Mouse (Mus musculus) T-helper 17 cell (primary cell): ENCODE results near the gene Slc29a2.

Experiments
- in situ Hi-C, 2 experiments: fragments of 300-600 bp; cut with MboI, MseI; formaldehyde crosslinking; loops; 1 replicate in 1 of 2; 2 replicates in 1 of 2; pipeline ENCODE4 v1.15.1; 2025; ENCODE audit warnings: high pct_unique_total_duplicates in 2 of 2

The Slc29a2 gene

GRCm38 (mm10) chr19:5026111-5026510 is 2.5 kb downstream of the Slc29a2 start:
- in situ Hi-C loops = loop anchor here in 1 of 2 experiments (10.0 kb wide), 1 partner anchor 1799 kb away; no protein-coding TSS in a partner anchor

GRCm38 (mm10) chr19:5032686-5033085 is 9.0 kb downstream of the Slc29a2 start:
- in situ Hi-C loops = no loop called here

GRCm38 (mm10) chr19:5036577-5036976 is 12.9 kb downstream of the Slc29a2 start:
- in situ Hi-C loops = no loop called here

- in situ Hi-C loops = no loop called here
Measured at GRCm38 (mm10) chr19:5037678-5038571, 14.3 kb downstream of the Slc29a2 start.

- in situ Hi-C loops = no loop called here
Measured at GRCm38 (mm10) chr19:5038709-5039156, 15.1 kb downstream of the Slc29a2 start, which contains the start of the genes B4gat1 and AC124502.3. Gene B4gat1 (plus strand): TSS chr19:5038826. Gene AC124502.3 (plus strand): TSS chr19:5038891.

GRCm38 (mm10) chr19:5039301-5040114 is 15.8 kb downstream of the Slc29a2 start:
- in situ Hi-C loops = no loop called here

GRCm38 (mm10) chr19:5040862-5041523 is 17.3 kb downstream of the Slc29a2 start, which contains the start of gene Brms1:
Gene Brms1 (plus strand): TSS chr19:5041354.
- in situ Hi-C loops = no loop called here

GRCm38 (mm10) chr19:5041588-5041987 is 17.9 kb downstream of the Slc29a2 start:
- in situ Hi-C loops = no loop called here

- in situ Hi-C loops = no loop called here
Measured at GRCm38 (mm10) chr19:5045531-5045930, 21.9 kb downstream of the Slc29a2 start.

GRCm38 (mm10) chr19:5048138-5049056 is 24.7 kb downstream of the Slc29a2 start:
- in situ Hi-C loops = no loop called here

- in situ Hi-C loops = no loop called here
Measured at GRCm38 (mm10) chr19:5049325-5049724, 25.7 kb downstream of the Slc29a2 start.

GRCm38 (mm10) chr19:5050047-5050905 is 26.6 kb downstream of the Slc29a2 start, which contains the start of gene Rin1:
Gene Rin1 (plus strand): TSS chr19:5050481.
- in situ Hi-C loops = no loop called here

- in situ Hi-C loops = no loop called here
Measured at GRCm38 (mm10) chr19:5051031-5051430, 27.4 kb downstream of the Slc29a2 start.

GRCm38 (mm10) chr19:5051515-5051914 is 27.9 kb downstream of the Slc29a2 start:
- in situ Hi-C loops = no loop called here

- in situ Hi-C loops = no loop called here
Measured at GRCm38 (mm10) chr19:5052166-5052822, 28.6 kb downstream of the Slc29a2 start.

- in situ Hi-C loops = no loop called here
Measured at GRCm38 (mm10) chr19:5052853-5053252, 29.2 kb downstream of the Slc29a2 start.

- in situ Hi-C loops = no loop called here
Measured at GRCm38 (mm10) chr19:5053909-5054308, 30.2 kb downstream of the Slc29a2 start.

- in situ Hi-C loops = no loop called here
Measured at GRCm38 (mm10) chr19:5056251-5056650, 32.6 kb downstream of the Slc29a2 start.
